Mouse (Mus musculus) myocyte (in vitro differentiated cells): ENCODE measurements around the gene Psma2. TPM values are rescaled to one million over a fixed set of nuclear protein-coding genes. Genes with fewer than 3 reads are reported as not detected.

Experiments used
- H3K27me3 ChIP-seq: one replicate; pipeline ENCODE4 v1.6.1; 2011; ENCODE audit not compliant: control insufficient read depth, insufficient read depth, insufficient read length
- H3K36me3 ChIP-seq: one replicate; pipeline ENCODE4 v1.6.1; 2011; ENCODE audit not compliant: control insufficient read depth, insufficient read depth
- H3K4me2 ChIP-seq: one replicate; pipeline ENCODE4 v1.6.1; 2011; ENCODE audit warnings: low read depth, control low read depth
- H3K4me3 ChIP-seq: one replicate; pipeline ENCODE4 v1.5.1; 2011; ENCODE audit warnings: mild to moderate bottlenecking, control low read depth, moderate library complexity
- H3K79me2 ChIP-seq: one replicate; pipeline ENCODE4 v1.6.1; 2011; ENCODE audit not compliant: control insufficient read depth, insufficient read depth
- H3ac ChIP-seq: one replicate; pipeline ENCODE4 v1.6.1; 2011; ENCODE audit not compliant: control insufficient read depth, insufficient read length
- CEBPB ChIP-seq: IDR thresholded peaks from 2 replicates; pipeline ENCODE4 v1.6.1; 2011; ENCODE audit warnings: mild to moderate bottlenecking, moderate library complexity; ENCODE audit not compliant: poor library complexity, insufficient read depth, severe bottlenecking
- E2F4 ChIP-seq: IDR thresholded peaks from one replicate; pipeline ENCODE4 v1.6.1; 2011; ENCODE audit warnings: mild to moderate bottlenecking, control low read depth, moderate library complexity; ENCODE audit not compliant: insufficient read depth
- MAX ChIP-seq: IDR thresholded peaks from one replicate; pipeline ENCODE4 v1.6.1; 2011; ENCODE audit warnings: low read depth, mild to moderate bottlenecking, control low read depth
- MYOD1 ChIP-seq, 3 experiments: IDR thresholded peaks; one replicate each; pipeline ENCODE4 v1.6.1; 2011; ENCODE audit warnings: control low read depth in 2 of 3, low read depth in 2 of 3, mild to moderate bottlenecking in 2 of 3, moderate library complexity in 1 of 3; ENCODE audit not compliant: insufficient read length in 2 of 3, control insufficient read depth in 1 of 3
- MYOG ChIP-seq, 3 experiments: IDR thresholded peaks; one replicate each; pipeline ENCODE4 v1.6.1; 2011; ENCODE audit warnings: control low read depth in 2 of 3, low read depth in 2 of 3, mild to moderate bottlenecking in 2 of 3; ENCODE audit not compliant: insufficient read length in 2 of 3, control insufficient read depth in 1 of 3, insufficient read depth in 1 of 3
- POLR2A ChIP-seq: IDR thresholded peaks from one replicate; pipeline ENCODE4 v1.6.1; 2011; ENCODE audit warnings: low read depth, mild to moderate bottlenecking, control low read depth, moderate library complexity; ENCODE audit not compliant: insufficient read length
- POLR2AphosphoS2 ChIP-seq: IDR thresholded peaks from one replicate; pipeline ENCODE4 v1.6.1; 2011; ENCODE audit warnings: low read depth, control low read depth; ENCODE audit not compliant: insufficient read length
- REST ChIP-seq: IDR thresholded peaks from one replicate; pipeline ENCODE4 v1.6.1; 2011; ENCODE audit warnings: mild to moderate bottlenecking, control low read depth, moderate library complexity; ENCODE audit not compliant: insufficient read depth, insufficient read length
- SRF ChIP-seq: IDR thresholded peaks from one replicate; pipeline ENCODE4 v1.6.1; 2011; ENCODE audit warnings: low read depth; ENCODE audit not compliant: control insufficient read depth, insufficient read length
- TCF12 ChIP-seq: IDR thresholded peaks from one replicate; pipeline ENCODE4 v1.6.1; 2011; ENCODE audit warnings: mild to moderate bottlenecking, control low read depth; ENCODE audit not compliant: poor library complexity, insufficient read depth, severe bottlenecking
- TCF3 ChIP-seq: IDR thresholded peaks from one replicate; pipeline ENCODE4 v1.6.1; 2011; ENCODE audit warnings: low read depth, control low read depth; ENCODE audit not compliant: insufficient read length
- USF1 ChIP-seq: IDR thresholded peaks from one replicate; pipeline ENCODE4 v1.6.1; 2011; ENCODE audit warnings: low read depth, mild to moderate bottlenecking, control low read depth, moderate library complexity
- polyA plus RNA-seq: library from polyadenylated mRNA; unstranded; fragments of >200 nt; fragmentation: generic; extraction: Trizol; gene quantifications from one replicate; pipeline ENCODE4 v1.2.1, GENCODE M21; 2012; ENCODE audit warnings: missing spikeins

Gene Psma2
- polyA plus RNA-seq, 1 experiment, result 85.8 TPM

DNA sequence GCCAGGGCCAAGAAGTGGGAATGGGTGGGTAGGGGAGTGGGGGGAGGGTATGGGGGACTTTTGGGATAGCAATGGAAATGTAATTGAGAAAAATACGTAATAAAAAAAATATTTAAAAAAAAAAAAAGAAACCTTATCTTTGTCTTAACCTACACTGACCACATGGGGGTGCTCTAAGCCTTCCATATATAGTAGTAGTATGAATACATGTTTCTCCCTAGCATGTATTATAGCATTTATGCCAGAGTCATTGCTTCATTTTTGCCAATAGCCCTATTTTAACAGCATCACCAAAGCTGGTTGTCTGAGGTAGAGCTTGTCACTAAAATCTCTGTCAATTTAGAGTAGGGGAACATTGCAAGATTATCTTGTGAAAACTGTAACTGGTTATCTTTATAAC lies 36.3 kb downstream of the Psma2 start:
- Histone ChIP-seq H3K4me3 (no peak overlapping the region), H3K27me3 (no peaks in the 10 kb centered on the region), H3K79me2 (no peaks in the 10 kb centered on the region), H3ac (no peak overlapping the region), H3K36me3 (no peaks in the 10 kb centered on the region), H3K4me2 (no peak overlapping the region)
- TF ChIP-seq CEBPB (no peak), TCF12 (no peak), MYOD1 (IDR thresholded peaks at IDR 0.05; ENCODE audit: control insufficient read depth in 1 of 3, insufficient read length in 2 of 3, low read depth in 2 of 3) (no peak), MYOG (IDR thresholded peaks at IDR 0.05; ENCODE audit: control insufficient read depth in 1 of 3, insufficient read depth in 1 of 3, insufficient read length in 2 of 3, low read depth in 2 of 3) (no peak), SRF (no peak), POLR2A (no peak), REST (no peak), TCF3 (no peak), E2F4 (no peak), POLR2AphosphoS2 (no peak), MAX (no peak), USF1 (no peak)

- no peak overlapping the region for H3K4me2 ChIP-seq
Measured at GRCm38 (mm10) chr13:14667107-14667506, 54.1 kb downstream of the Psma2 start.

GRCm38 (mm10) chr13:14670342-14670741 lies 57.3 kb downstream of the Psma2 start:
- Histone ChIP-seq H3K27me3 (no peaks in the 10 kb centered on the region), H3K79me2 (no peaks in the 10 kb centered on the region), H3ac (no peak overlapping the region), H3K4me2 (no peak overlapping the region), H3K36me3 (no peaks in the 10 kb centered on the region), H3K4me3 (no peak overlapping the region)
- TF ChIP-seq REST, result no peak
- no peak for TF ChIP-seq TCF3
- no peak for TF ChIP-seq MYOG (IDR thresholded peaks at IDR 0.05; ENCODE audit: control insufficient read depth in 1 of 3, insufficient read depth in 1 of 3, insufficient read length in 2 of 3, low read depth in 2 of 3)
- no peak for TF ChIP-seq E2F4
- TF ChIP-seq USF1, result no peak
- TF ChIP-seq MYOD1 (IDR thresholded peaks at IDR 0.05; ENCODE audit: control insufficient read depth in 1 of 3, insufficient read length in 2 of 3, low read depth in 2 of 3), result no peak
- TF ChIP-seq POLR2AphosphoS2, result no peak
- TF ChIP-seq MAX, result no peak
- TF ChIP-seq TCF12, result no peak
- TF ChIP-seq CEBPB, result no peak
- TF ChIP-seq POLR2A, result no peak
- no peak for TF ChIP-seq SRF

More at GRCm38 (mm10) chr13:14667107-14667506, 54.1 kb downstream of the Psma2 start:
- Histone ChIP-seq H3K4me3 (no peak overlapping the region), H3K36me3 (no peaks in the 10 kb centered on the region), H3K79me2 (no peaks in the 10 kb centered on the region), H3K27me3 (no peaks in the 10 kb centered on the region), H3ac (no peak overlapping the region)
- TF ChIP-seq POLR2A, result no peak
- TF ChIP-seq TCF3, result no peak
- no peak for TF ChIP-seq MYOD1 (IDR thresholded peaks at IDR 0.05; ENCODE audit: control insufficient read depth in 1 of 3, insufficient read length in 2 of 3, low read depth in 2 of 3)
- TF ChIP-seq CEBPB, result no peak
- TF ChIP-seq SRF, result no peak

DNA sequence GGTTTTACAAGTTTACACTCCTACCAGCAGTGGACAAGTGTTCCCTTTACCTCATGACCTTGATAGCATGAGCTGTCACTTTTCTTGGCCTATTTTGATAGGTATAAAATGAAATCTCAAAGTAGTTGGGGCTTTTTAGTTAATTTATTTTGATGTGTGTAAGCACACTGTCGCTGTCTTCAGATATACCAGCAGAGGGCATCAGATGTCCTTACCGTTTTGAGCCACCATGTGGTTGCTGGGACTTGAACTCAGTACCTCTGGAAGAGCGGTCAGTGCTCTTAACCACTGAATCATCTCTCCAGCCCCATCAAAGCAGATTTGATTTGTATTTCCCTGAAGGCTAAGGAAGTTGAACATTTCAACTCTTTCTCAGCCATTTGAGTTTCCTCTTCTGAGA lies 75.9 kb downstream of the Psma2 start:
- H3K36me3 ChIP-seq, result no peaks in the 10 kb centered on the region
- no peak overlapping the region for H3K4me3 ChIP-seq
- TF ChIP-seq TCF12 (no peak), POLR2A (no peak), MYOG (IDR thresholded peaks at IDR 0.05; ENCODE audit: control insufficient read depth in 1 of 3, insufficient read depth in 1 of 3, insufficient read length in 2 of 3, low read depth in 2 of 3) (no peak), REST (no peak), CEBPB (no peak), E2F4 (no peak), MYOD1 (IDR thresholded peaks at IDR 0.05; ENCODE audit: control insufficient read depth in 1 of 3, insufficient read length in 2 of 3, low read depth in 2 of 3) (no peak), MAX (no peak), TCF3 (no peak)
- no peaks in the 10 kb centered on the region for H3K79me2 ChIP-seq
- H3ac ChIP-seq, result no peak overlapping the region
- no peak overlapping the region for H3K4me2 ChIP-seq
- no peaks in the 10 kb centered on the region for H3K27me3 ChIP-seq

GRCm38 (mm10) chr13:14716801-14717200 lies 103.8 kb downstream of the Psma2 start:
- no peak overlapping the region for H3ac ChIP-seq
- no peaks in the 10 kb centered on the region for H3K79me2 ChIP-seq
- no peaks in the 10 kb centered on the region for H3K27me3 ChIP-seq
- no peak overlapping the region for H3K4me3 ChIP-seq
- H3K4me2 ChIP-seq, result no peak overlapping the region
- no peaks in the 10 kb centered on the region for H3K36me3 ChIP-seq
- TF ChIP-seq POLR2A (no peak), TCF3 (no peak)
